Mouse (Mus musculus) midbrain, embryonic 16.5 days (tissue): Measurements from ENCODE around the gene Erc1. TPM values are rescaled to one million over a fixed set of nuclear protein-coding genes. Genes with fewer than 3 reads are reported as not detected.

Experiments
- ATAC-seq: fragments of 200-750 bp; cut with Nextera tagmentation; 2 replicates; pipeline ENCODE4 v1.8.0; 2017; ENCODE audit warnings: moderate TSS enrichment
- H3K27ac ChIP-seq: fragments of 300-500 bp; sonication (generic); 2 replicates; pipeline ENCODE4 v1.5.1; 2014; ENCODE audit warnings: mild to moderate bottlenecking, low read length, mixed read lengths
- H3K27me3 ChIP-seq: fragments of 300-500 bp; sonication (generic); 2 replicates; pipeline ENCODE4 v1.6.1; 2014; ENCODE audit warnings: low read depth, low read length, mixed read lengths; ENCODE audit not compliant: control insufficient read depth, insufficient read depth
- H3K36me3 ChIP-seq: fragments of 300-500 bp; sonication (generic); 2 replicates; pipeline ENCODE4 v1.6.1; 2014; ENCODE audit warnings: mild to moderate bottlenecking, low read length, moderate library complexity, mixed read lengths; ENCODE audit not compliant: control insufficient read depth, insufficient read depth
- H3K4me1 ChIP-seq: fragments of 300-500 bp; sonication (generic); 2 replicates; pipeline ENCODE4 v1.6.1; 2014; ENCODE audit warnings: mild to moderate bottlenecking, low read length, mixed read lengths; ENCODE audit not compliant: control insufficient read depth, insufficient read depth
- H3K4me2 ChIP-seq: fragments of 300-500 bp; sonication (generic); 2 replicates; pipeline ENCODE4 v1.6.1; 2014; ENCODE audit warnings: mild to moderate bottlenecking, low read length, mixed read lengths
- H3K4me3 ChIP-seq: fragments of 300-500 bp; sonication (generic); 2 replicates; pipeline ENCODE4 v1.5.1; 2014; ENCODE audit warnings: low read depth, mild to moderate bottlenecking, low read length, moderate library complexity, mixed read lengths
- H3K9ac ChIP-seq: fragments of 300-500 bp; sonication (generic); 2 replicates; pipeline ENCODE4 v1.6.1; 2014; ENCODE audit warnings: low read depth, low read length, mixed read lengths
- H3K9me3 ChIP-seq: fragments of 300-500 bp; sonication (generic); replicated peaks from 2 replicates; pipeline ENCODE4 v1.6.1; 2014; ENCODE audit warnings: mild to moderate bottlenecking, low read length, mixed read lengths; ENCODE audit not compliant: control insufficient read depth, poor library complexity, severe bottlenecking
- WGBS: fragments of 180-500 bp; shearing (Covaris S2); extraction: QIAGEN DNeasy Blood & Tissue Kit; methylation state at CpG from one replicate; pipeline ENCODE4 v1.1.7; 2014; 5-methylcytosine and 5-hydroxymethylcytosine counted together
- polyA plus RNA-seq: library from polyadenylated mRNA; unstranded; fragments of >200 nt; fragmentation: Nextera tagmentation; extraction: Ambion mirVana; gene quantifications from 2 replicates; pipeline ENCODE4 v1.2.1, GENCODE M21; 2015

Gene Erc1
- polyA plus RNA-seq, 1 experiment from 2014 or later = 47.9 TPM

- Histone ChIP-seq H3K4me3 (peak overlapping the region; percentile 54), H3K4me1 (peaks cover 6% of the 10 kb centered on the region; the same call in 1 of the 2 replicates), H3K27me3 (peaks cover 18% of the 10 kb centered on the region), H3K27ac (no peak overlapping the region), H3K9me3 (no peaks in the 10 kb centered on the region), H3K4me2 (peak overlapping the region; percentile 82), H3K9ac (peak overlapping the region; percentile 53), H3K36me3 (no peaks in the 10 kb centered on the region)
- peak; percentile 32 for ATAC-seq
- 2% methylated on average over 14 of the region's 14 CpGs for WGBS
Measured at GRCm38 (mm10) chr6:119544518-119544864, 303.5 kb downstream of the Erc1 start.

DNA sequence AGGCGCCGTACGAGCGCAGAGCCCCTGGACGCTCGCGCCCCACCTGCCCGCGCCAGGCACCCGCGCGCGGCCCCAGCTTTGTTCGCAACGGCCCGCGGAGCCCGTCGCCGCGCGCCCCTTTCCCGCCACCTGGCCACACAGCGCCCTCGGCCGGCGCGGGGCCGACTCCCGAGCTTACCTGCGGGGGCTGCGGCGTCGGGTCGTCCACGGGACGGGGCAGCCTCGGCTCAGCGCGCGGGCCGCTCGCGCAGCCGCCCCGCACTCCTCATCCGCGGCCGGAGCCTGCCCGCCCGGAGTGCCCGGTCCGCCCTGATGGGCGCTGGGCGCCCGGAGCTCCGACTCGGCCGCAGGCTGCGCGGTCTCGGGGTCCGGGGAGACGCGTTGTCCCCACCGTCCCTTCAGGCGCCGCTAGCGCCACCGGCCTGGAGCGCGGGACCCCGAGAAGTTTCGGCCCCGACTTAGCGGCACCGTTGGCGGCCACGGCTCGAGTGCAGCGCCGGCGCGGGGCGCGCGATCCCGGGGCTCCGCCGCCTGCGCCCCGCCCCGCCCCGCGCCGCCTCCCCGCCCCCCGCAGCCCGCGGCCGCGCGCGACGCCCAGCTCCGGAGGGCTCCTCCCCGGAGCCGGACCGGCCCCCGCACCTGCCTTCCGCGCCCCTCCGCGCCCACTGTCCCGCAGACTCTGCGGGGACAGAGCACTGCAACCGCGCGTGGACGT, 304.0 kb downstream of the Erc1 start, which contains the start of gene Wnt5b:
TSS of gene Wnt5b (minus strand) at position 545 of the 715 bp plus-strand sequence.
- peak within 1 kb of the TSS; percentile 53 for H3K9ac ChIP-seq
- H3K4me3 ChIP-seq = peak within 1 kb of the TSS; percentile 54
- H3K9me3 ChIP-seq = no peaks in the 10 kb centered on the region
- no peaks in the 10 kb centered on the region for H3K36me3 ChIP-seq
- ATAC-seq = peak; percentile 76
- peaks cover 6% of the 10 kb centered on the region; the same call in 1 of the 2 replicates for H3K4me1 ChIP-seq
- H3K4me2 ChIP-seq = peak within 1 kb of the TSS; percentile 82
- WGBS = under 1% methylated on average over 112 of the region's 120 CpGs
- peaks cover 18% of the 10 kb centered on the region for H3K27me3 ChIP-seq
- no peak within 1 kb of the TSS for H3K27ac ChIP-seq

GRCm38 (mm10) chr6:119543456-119543802, 304.5 kb downstream of the Erc1 start:
- Histone ChIP-seq H3K9me3 (no peaks in the 10 kb centered on the region), H3K4me2 (peak overlapping the region; percentile 82), H3K27me3 (peaks cover 18% of the 10 kb centered on the region), H3K4me3 (peak overlapping the region; percentile 54), H3K36me3 (no peaks in the 10 kb centered on the region), H3K9ac (peak overlapping the region; percentile 53), H3K27ac (no peak overlapping the region), H3K4me1 (peaks cover 6% of the 10 kb centered on the region; the same call in 1 of the 2 replicates)
- WGBS = 2% methylated on average over 30 of the region's 30 CpGs
- 0 out of 2 replicates have a peak, but pooled peaks have one; percentile 26 for ATAC-seq

DNA sequence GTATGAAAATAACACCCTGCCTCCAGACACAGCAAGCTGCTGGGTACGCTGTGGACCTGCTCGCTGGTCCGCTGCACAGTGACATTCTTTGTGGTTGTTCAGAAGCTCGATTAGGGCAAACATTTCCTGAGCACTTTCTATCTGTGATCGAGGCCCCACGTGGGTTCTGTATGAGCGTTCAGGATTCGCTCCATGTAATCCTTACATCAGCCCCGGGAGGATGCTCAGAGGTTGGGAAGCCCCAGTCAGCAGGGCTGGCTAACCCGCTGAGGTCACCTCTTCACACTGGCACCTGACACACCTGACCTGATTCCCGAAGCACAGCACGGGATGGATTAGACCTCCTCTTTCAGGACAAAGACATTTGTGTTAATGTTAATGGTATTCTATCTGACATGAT, 312.1 kb downstream of the Erc1 start:
- ATAC-seq = no peak
- Histone ChIP-seq H3K4me2 (no peak overlapping the region), H3K9ac (no peak overlapping the region), H3K4me3 (no peak overlapping the region), H3K27me3 (no peaks in the 10 kb centered on the region; the same call in 1 of the 2 replicates), H3K27ac (no peak overlapping the region), H3K4me1 (no peaks in the 10 kb centered on the region), H3K36me3 (no peaks in the 10 kb centered on the region), H3K9me3 (no peaks in the 10 kb centered on the region)
- 69% methylated on average over 12 of the region's 12 CpGs for WGBS

- no peaks in the 10 kb centered on the region for H3K36me3 ChIP-seq
- H3K27ac ChIP-seq = no peak overlapping the region
- no peak for ATAC-seq
- H3K9me3 ChIP-seq = no peaks in the 10 kb centered on the region
- no peak overlapping the region for H3K9ac ChIP-seq
- H3K4me1 ChIP-seq = no peaks in the 10 kb centered on the region
- WGBS = 87% methylated on average over 9 of the region's 9 CpGs
- no peak overlapping the region for H3K4me2 ChIP-seq
- H3K27me3 ChIP-seq = no peaks in the 10 kb centered on the region
- no peak overlapping the region for H3K4me3 ChIP-seq
Measured at GRCm38 (mm10) chr6:119533170-119533709, 314.7 kb downstream of the Erc1 start.

DNA sequence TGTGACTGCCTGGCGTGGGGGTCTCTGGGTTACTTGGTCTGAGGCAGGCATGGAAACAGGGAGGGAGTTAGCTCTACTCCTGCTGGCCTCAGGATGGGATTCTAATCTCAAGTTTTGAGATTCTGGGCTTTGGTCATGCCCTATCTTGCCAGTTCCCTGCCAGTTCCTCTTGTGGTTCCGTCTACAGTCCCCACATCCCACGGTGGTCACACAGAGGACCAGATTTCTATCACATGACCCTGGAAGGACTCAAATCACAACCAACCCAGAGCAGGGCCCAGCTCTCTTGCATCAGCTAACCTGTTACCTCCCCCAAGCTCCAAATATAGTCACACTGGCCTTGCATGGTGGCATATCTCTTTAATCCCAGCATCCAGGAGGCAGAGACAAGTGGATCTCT, 318.3 kb downstream of the Erc1 start:
- Histone ChIP-seq H3K4me2 (no peak overlapping the region), H3K9ac (no peak overlapping the region), H3K27ac (no peak overlapping the region), H3K36me3 (no peaks in the 10 kb centered on the region), H3K4me3 (no peak overlapping the region), H3K4me1 (no peaks in the 10 kb centered on the region), H3K9me3 (no peaks in the 10 kb centered on the region), H3K27me3 (no peaks in the 10 kb centered on the region)
- no peak for ATAC-seq
- WGBS = 96% methylated on average over 3 of the region's 3 CpGs

GRCm38 (mm10) chr6:119526498-119526897, 321.5 kb downstream of the Erc1 start:
- no peaks in the 10 kb centered on the region for H3K36me3 ChIP-seq
- H3K4me1 ChIP-seq = no peaks in the 10 kb centered on the region
- H3K27me3 ChIP-seq = no peaks in the 10 kb centered on the region
- no peaks in the 10 kb centered on the region for H3K9me3 ChIP-seq
- WGBS = 79% methylated on average over 5 of the region's 5 CpGs
- H3K4me3 ChIP-seq = no peak overlapping the region
- ATAC-seq = no peak
- H3K27ac ChIP-seq = no peak overlapping the region
- H3K4me2 ChIP-seq = no peak overlapping the region
- H3K9ac ChIP-seq = no peak overlapping the region

DNA sequence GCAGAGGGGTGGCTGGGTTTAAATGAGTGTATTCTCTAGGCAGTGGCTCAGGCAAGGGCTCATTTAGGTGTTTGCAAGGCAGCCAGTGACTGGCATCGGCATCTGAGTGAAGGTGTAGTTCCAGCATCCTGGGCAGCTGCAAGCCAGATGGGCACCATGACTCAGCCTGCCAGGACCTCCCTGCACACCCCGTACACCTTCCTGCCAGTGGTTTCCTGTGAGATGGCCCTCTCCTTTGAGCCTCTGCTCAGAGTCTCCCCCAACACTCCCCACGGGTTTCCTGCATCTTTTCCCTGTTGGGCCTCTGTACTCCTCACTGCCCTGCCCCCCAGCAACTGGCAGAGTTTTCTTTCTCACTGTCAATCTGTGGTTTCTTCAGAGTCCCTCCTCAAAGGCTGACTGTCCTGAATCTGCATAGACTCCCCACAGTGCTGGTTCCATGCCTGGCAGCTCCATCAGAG, 326.0 kb downstream of the Erc1 start:
- no peak for ATAC-seq
- H3K27ac ChIP-seq = no peak overlapping the region
- no peak overlapping the region for H3K4me3 ChIP-seq
- H3K4me1 ChIP-seq = no peaks in the 10 kb centered on the region
- H3K9ac ChIP-seq = no peak overlapping the region
- WGBS = 45% methylated on average over 3 of the region's 3 CpGs
- H3K9me3 ChIP-seq = no peaks in the 10 kb centered on the region; the same call in 1 of the 2 replicates
- no peak overlapping the region for H3K4me2 ChIP-seq
- no peaks in the 10 kb centered on the region for H3K27me3 ChIP-seq
- H3K36me3 ChIP-seq = no peaks in the 10 kb centered on the region

DNA sequence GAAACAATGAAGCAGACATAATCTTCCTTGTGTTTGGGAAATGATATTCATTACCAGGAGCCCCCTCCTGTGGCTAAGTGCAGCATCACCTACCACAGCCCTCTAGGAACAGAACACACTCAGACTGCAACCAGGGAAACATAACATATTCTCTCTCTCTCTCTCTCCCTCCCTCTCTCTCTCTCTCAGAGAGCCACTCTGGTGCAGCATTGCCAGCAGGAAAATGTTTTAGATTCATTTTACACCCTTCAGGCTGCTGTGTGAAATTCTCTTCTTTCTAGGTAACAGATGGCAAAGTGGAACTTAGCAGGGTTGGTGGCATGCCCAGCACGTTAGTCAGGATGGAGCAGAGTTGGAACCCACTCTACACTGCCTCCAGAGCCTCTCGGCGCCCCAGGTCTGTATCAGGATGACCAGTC, 326.5 kb downstream of the Erc1 start:
- no peak overlapping the region for H3K27ac ChIP-seq
- no peak for ATAC-seq
- WGBS = 74% methylated on average over 3 of the region's 3 CpGs

More for the DNA sequence above, 326.5 kb downstream of the Erc1 start:
- H3K27me3 ChIP-seq = no peaks in the 10 kb centered on the region
- H3K36me3 ChIP-seq = no peaks in the 10 kb centered on the region
- H3K4me1 ChIP-seq = no peaks in the 10 kb centered on the region
- H3K4me3 ChIP-seq = no peak overlapping the region
- no peak overlapping the region for H3K4me2 ChIP-seq
- no peaks in the 10 kb centered on the region; the same call in 1 of the 2 replicates for H3K9me3 ChIP-seq
- no peak overlapping the region for H3K9ac ChIP-seq
